Mouse (Mus musculus) liver, postnatal 0 days (tissue): ENCODE measurements at regions not wholly inside any gene's neighbourhood (a gene's known extent, or its start where the extent isn't known, plus 50 kb on each side); places are given as distances from the start of the nearest gene placed in this dataset.

Source experiments
- ATAC-seq: fragments of 200-750 bp; cut with Nextera tagmentation; 2 replicates; pipeline ENCODE4 v1.8.0; 2017; ENCODE audit warnings: mild to moderate bottlenecking, moderate library complexity
- DNase-seq: peaks from one replicate; pipeline ENCODE4 v3.0.0-alpha.2; 2016
- H3K27ac ChIP-seq: fragments of 300-500 bp; sonication (generic); 2 replicates; pipeline ENCODE4 v1.5.1; 2014; ENCODE audit warnings: antibody characterized with exemption, moderate library complexity, mild to moderate bottlenecking, low read depth
- H3K27me3 ChIP-seq: fragments of 300-500 bp; sonication (generic); 2 replicates; pipeline ENCODE4 v1.6.1; 2014; ENCODE audit warnings: low read length, control low read depth, mixed read lengths; ENCODE audit not compliant: insufficient read depth
- H3K36me3 ChIP-seq: fragments of 300-500 bp; sonication (generic); replicated peaks from 2 replicates; pipeline ENCODE4 v1.6.1; 2014; ENCODE audit warnings: mild to moderate bottlenecking, control low read depth, low read length, moderate library complexity, mixed read lengths; ENCODE audit not compliant: insufficient read depth
- H3K4me1 ChIP-seq: fragments of 300-500 bp; sonication (generic); 2 replicates; pipeline ENCODE4 v1.6.1; 2014; ENCODE audit warnings: antibody characterized with exemption, mild to moderate bottlenecking, control low read depth; ENCODE audit not compliant: insufficient read depth
- H3K4me2 ChIP-seq: fragments of 300-500 bp; sonication (generic); 2 replicates; pipeline ENCODE4 v1.6.1; 2014; ENCODE audit warnings: low read depth, mild to moderate bottlenecking, low read length, moderate library complexity, mixed read lengths
- H3K4me3 ChIP-seq: fragments of 300-500 bp; sonication (generic); 2 replicates; pipeline ENCODE4 v1.5.1; 2014; ENCODE audit warnings: low read depth, low read length
- H3K9ac ChIP-seq: fragments of 300-500 bp; sonication (generic); replicated peaks from 2 replicates; pipeline ENCODE4 v1.6.1; 2014; ENCODE audit warnings: mild to moderate bottlenecking, moderate library complexity
- H3K9me3 ChIP-seq: fragments of 300-500 bp; sonication (generic); 2 replicates; pipeline ENCODE4 v1.6.1; 2016; ENCODE audit warnings: mild to moderate bottlenecking, control low read depth, low read length, mixed read lengths
- CTCF ChIP-seq: sonication (generic); IDR thresholded peaks from 2 replicates; pipeline ENCODE4 v1.5.1; 2016; ENCODE audit warnings: antibody characterized with exemption, low read depth
- EP300 ChIP-seq: IDR thresholded peaks from 2 replicates; pipeline ENCODE4 v1.6.1; 2016; ENCODE audit warnings: antibody characterized with exemption, low read depth, mild to moderate bottlenecking
- WGBS: fragments of 180-500 bp; shearing (Covaris S2); extraction: QIAGEN DNeasy Blood & Tissue Kit; methylation state at CpG from one replicate; pipeline ENCODE4 v1.1.7; 2014; ENCODE audit not compliant: insufficient replicate concordance; 5-methylcytosine and 5-hydroxymethylcytosine counted together

DNA sequence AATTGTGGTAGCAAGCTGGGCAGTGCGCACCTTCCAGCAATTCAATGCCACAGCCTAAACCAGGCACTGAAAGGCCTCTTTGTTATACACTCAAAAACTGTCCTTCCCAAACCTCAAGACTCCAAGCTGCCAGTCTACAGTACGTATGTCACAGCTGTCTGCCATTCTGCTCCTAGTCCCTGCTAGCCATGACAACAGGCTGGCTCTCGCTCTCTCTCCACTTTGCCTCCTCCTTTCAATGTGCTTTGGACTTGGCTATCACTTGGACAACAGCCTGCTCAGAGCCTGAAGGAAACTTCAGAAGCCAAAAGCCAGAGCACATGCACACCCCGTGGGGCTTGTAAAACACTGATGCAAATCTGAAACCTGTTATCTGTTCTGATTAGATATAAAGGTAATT lies 125.9 kb upstream of the Plcz1 start:
- Histone ChIP-seq H3K27ac (no peak overlapping the region), H3K4me3 (no peak overlapping the region), H3K36me3 (no peaks in the 10 kb centered on the region), H3K4me1 (no peaks in the 10 kb centered on the region), H3K9ac (no peak overlapping the region), H3K4me2 (no peak overlapping the region), H3K27me3 (no peaks in the 10 kb centered on the region), H3K9me3 (no peaks in the 10 kb centered on the region; the same call in 1 of the 2 replicates)
- TF ChIP-seq EP300 (no peak), CTCF (no peak)
- no peak for ATAC-seq
- DNase-seq: no peak
- WGBS: 77% methylated on average over 4 of the region's 4 CpGs

DNA sequence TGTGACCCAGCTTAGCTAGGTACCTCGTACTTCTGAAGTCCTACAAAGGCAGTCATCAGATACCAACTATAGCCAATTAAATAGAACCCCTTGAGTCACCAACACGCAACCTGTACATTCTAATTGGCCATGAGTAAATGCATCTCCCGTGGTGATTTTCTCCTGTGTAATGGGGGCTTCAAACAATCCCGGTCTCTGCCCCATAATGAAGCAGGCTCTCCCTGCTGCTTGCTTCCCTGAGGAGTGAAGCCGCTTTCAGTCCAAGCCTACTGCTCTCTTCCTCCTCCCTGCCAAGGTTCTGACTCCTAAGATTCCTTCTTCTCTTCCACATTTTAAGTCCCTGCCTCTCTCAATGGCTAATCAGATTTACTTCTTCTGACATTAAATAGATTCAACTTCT lies 121.5 kb upstream of the Plcz1 start:
- Histone ChIP-seq H3K27ac (no peak overlapping the region), H3K4me2 (no peak overlapping the region), H3K27me3 (no peaks in the 10 kb centered on the region), H3K9me3 (no peaks in the 10 kb centered on the region; the same call in 1 of the 2 replicates), H3K4me1 (no peaks in the 10 kb centered on the region), H3K4me3 (no peak overlapping the region), H3K36me3 (no peaks in the 10 kb centered on the region), H3K9ac (no peak overlapping the region)
- WGBS: 84% methylated on average over 5 of the region's 5 CpGs
- DNase-seq (no peak), ATAC-seq (no peak)
- TF ChIP-seq EP300: no peak
- TF ChIP-seq CTCF: no peak

DNA sequence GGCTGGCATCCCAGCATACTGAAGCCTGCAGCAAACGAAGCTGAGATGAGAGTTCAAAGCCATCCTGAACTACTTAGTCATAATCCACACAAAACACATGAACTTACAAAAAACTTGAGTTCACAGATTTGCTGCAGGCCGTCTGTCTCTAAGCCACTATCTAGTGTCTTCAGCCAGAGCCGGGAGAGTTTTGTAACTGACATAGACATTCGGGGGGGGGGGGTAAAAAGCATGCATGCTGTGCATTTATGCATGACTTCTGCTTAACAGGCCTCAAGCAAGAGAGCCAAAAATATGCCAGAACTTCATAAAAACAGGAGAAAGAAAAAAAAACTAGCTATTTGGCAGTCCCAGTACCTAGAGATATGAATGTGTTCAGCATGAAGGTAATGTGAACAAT lies 120.2 kb upstream of the Plcz1 start:
- H3K27ac ChIP-seq: no peak overlapping the region
- ATAC-seq: no peak
- no peak overlapping the region for H3K4me3 ChIP-seq
- no peaks in the 10 kb centered on the region for H3K36me3 ChIP-seq
- no peak for DNase-seq
- no peaks in the 10 kb centered on the region; the same call in 1 of the 2 replicates for H3K9me3 ChIP-seq
- TF ChIP-seq EP300: no peak
- no peak for TF ChIP-seq CTCF
- 64% methylated on average over 4 of the region's 4 CpGs for WGBS
- no peaks in the 10 kb centered on the region for H3K27me3 ChIP-seq
- no peak overlapping the region for H3K9ac ChIP-seq
- H3K4me2 ChIP-seq: no peak overlapping the region
- no peaks in the 10 kb centered on the region for H3K4me1 ChIP-seq

DNA sequence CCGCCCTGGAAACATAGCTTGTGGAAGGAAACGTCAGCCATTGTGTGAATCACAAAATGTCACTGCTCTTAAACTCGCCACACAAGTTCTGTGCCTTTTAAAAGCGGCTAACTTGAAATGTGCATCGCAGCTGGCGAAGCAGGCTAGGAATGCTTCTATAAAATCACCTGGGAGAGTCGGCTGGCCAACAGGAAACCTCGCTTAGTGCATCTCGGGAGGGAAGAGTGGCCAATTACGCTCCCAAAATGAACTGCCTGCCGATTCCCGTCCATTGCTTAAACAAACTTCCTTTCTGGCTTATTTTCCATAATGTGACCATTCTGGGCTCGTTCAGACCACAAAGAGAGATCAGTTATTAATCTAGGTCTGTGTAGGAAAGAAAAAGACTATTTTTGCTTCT lies 119.7 kb upstream of the Plcz1 start:
- H3K4me2 ChIP-seq: no peak overlapping the region
- no peaks in the 10 kb centered on the region for H3K4me1 ChIP-seq
- H3K9me3 ChIP-seq: no peaks in the 10 kb centered on the region; the same call in 1 of the 2 replicates
- no peaks in the 10 kb centered on the region for H3K36me3 ChIP-seq
- ATAC-seq: no peak
- no peaks in the 10 kb centered on the region for H3K27me3 ChIP-seq
- no peak overlapping the region for H3K27ac ChIP-seq
- 71% methylated on average over 13 of the region's 13 CpGs for WGBS
- H3K4me3 ChIP-seq: no peak overlapping the region
- DNase-seq: no peak
- TF ChIP-seq EP300 (no peak), CTCF (no peak)
- no peak overlapping the region for H3K9ac ChIP-seq

DNA sequence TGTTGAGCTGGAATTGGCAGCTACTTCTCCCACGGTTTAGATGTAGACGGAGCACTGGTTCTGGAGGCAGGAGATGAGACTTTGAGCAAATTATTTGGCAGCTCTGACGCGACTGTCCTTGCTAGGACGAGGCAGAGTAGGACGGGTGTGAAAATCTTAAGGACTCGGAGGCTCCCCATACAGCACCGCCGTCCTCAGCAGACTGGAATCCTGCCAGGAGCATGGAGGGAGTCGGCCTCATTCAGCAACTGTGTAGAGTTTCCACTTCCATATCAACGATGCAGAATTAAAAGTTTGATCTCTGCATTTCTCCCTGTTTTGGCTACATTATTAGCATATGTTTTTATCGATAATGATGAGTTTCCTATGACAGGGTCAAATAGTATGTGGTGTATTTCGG lies 117.7 kb upstream of the Plcz1 start:
- no peak for ATAC-seq
- no peaks in the 10 kb centered on the region for H3K4me1 ChIP-seq
- H3K9me3 ChIP-seq: no peaks in the 10 kb centered on the region
- no peak overlapping the region for H3K4me3 ChIP-seq
- no peak for DNase-seq
- H3K4me2 ChIP-seq: no peak overlapping the region
- H3K36me3 ChIP-seq: no peaks in the 10 kb centered on the region
- no peaks in the 10 kb centered on the region for H3K27me3 ChIP-seq
- no peak overlapping the region for H3K9ac ChIP-seq
- WGBS: 71% methylated on average over 13 of the region's 13 CpGs
- TF ChIP-seq EP300: no peak
- H3K27ac ChIP-seq: no peak overlapping the region

DNA sequence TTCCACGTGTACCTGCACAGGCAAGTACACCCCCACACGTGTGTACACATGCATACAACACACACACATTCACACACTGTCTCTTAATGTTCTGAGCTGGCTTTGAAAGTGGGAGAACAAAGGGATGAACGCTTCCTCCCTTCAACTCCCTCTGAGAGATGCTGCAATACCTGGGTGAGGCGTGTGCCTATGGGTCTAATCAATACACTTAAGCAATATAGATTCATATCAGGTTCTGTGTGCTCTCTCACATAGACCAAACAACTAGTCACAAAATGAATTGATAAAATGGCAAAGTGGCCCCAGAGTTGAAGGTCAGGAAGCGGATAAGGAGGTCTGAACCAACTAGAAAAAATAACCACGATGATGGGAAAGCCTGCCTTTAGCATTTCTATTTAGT lies 116.1 kb upstream of the Plcz1 start:
- Histone ChIP-seq H3K4me2 (no peak overlapping the region), H3K9me3 (no peaks in the 10 kb centered on the region), H3K27ac (no peak overlapping the region), H3K9ac (no peak overlapping the region), H3K4me3 (no peak overlapping the region), H3K4me1 (no peaks in the 10 kb centered on the region), H3K36me3 (no peaks in the 10 kb centered on the region), H3K27me3 (no peaks in the 10 kb centered on the region)
- DNase-seq (no peak), ATAC-seq (peak; percentile 78)
- TF ChIP-seq CTCF: no peak
- TF ChIP-seq EP300: no peak
- 63% methylated on average over 6 of the region's 6 CpGs for WGBS

DNA sequence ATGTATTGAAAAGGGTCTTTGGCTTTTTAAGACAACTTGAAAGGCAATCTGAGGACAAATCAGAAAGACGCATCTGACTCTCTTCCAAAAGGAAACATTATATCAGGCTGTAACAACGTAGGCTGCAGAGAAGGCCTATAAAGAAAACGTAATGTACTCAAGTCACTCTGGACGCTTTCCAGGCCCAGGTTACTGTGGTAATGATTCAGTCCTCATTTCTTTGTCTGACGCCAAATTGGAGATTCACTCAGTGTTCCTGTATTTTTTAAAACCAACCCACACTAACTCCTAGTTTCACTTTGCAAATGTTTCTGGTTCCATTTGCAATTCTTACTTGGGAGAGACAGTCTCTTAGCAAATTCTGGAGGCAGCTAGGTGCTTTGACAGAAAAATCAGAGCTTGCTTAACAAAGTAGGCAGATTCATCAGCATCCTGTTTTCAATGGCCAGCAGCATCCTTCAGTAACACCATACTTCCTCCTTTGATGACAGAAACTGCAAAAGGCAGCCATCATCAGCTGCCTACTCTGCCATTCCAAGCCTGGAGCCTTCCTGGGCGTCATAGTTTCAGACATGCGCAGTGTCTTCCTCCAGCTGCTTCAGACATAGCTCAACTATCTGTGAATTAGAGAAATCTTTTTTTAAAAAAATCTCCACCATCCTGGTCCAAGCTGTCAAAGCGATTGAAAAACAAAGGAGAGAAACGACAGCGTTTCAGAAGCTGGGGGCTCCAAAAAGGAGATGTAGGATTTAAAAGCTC lies 111.3 kb upstream of the Plcz1 start:
- Histone ChIP-seq H3K27ac (no peak overlapping the region), H3K27me3 (no peaks in the 10 kb centered on the region), H3K9me3 (no peaks in the 10 kb centered on the region), H3K4me3 (no peak overlapping the region), H3K36me3 (no peaks in the 10 kb centered on the region), H3K4me2 (no peak overlapping the region), H3K9ac (no peak overlapping the region), H3K4me1 (no peaks in the 10 kb centered on the region)
- 70% methylated on average over 10 of the region's 10 CpGs for WGBS
- TF ChIP-seq EP300 (no peak), CTCF (no peak)
- DNase-seq: no peak
- no peak for ATAC-seq
